Mouse (Mus musculus) hindbrain, embryonic 16.5 days (tissue): ENCODE results near the gene Myod1. TPM values are rescaled to one million over a fixed set of nuclear protein-coding genes. Genes with fewer than 3 reads are reported as not detected.
A peak's percentile ranks its signal among the peaks of the same experiment; 100 is the strongest.

ENCODE experiments used
- ATAC-seq: fragments of 200-750 bp; cut with Nextera tagmentation; 2 replicates; pipeline ENCODE4 v1.8.0; 2017; ENCODE audit warnings: moderate TSS enrichment, moderate library complexity
- H3K27ac ChIP-seq: fragments of 300-500 bp; sonication (generic); 2 replicates; pipeline ENCODE4 v1.5.1; 2014; ENCODE audit warnings: low read depth, mild to moderate bottlenecking, control low read depth, low read length, moderate library complexity
- H3K27me3 ChIP-seq: fragments of 300-500 bp; sonication (generic); replicated peaks from 2 replicates; pipeline ENCODE4 v1.6.1; 2014; ENCODE audit warnings: low read length; ENCODE audit not compliant: control insufficient read depth, insufficient read depth
- H3K36me3 ChIP-seq: fragments of 300-500 bp; sonication (generic); 2 replicates; pipeline ENCODE4 v1.6.1; 2014; ENCODE audit warnings: mild to moderate bottlenecking, low read length, moderate library complexity, mixed read lengths; ENCODE audit not compliant: control insufficient read depth, insufficient read depth
- H3K4me1 ChIP-seq: fragments of 300-500 bp; sonication (generic); 2 replicates; pipeline ENCODE4 v1.6.1; 2014; ENCODE audit warnings: low read depth, low read length; ENCODE audit not compliant: control insufficient read depth, insufficient read depth
- H3K4me2 ChIP-seq: fragments of 300-500 bp; sonication (generic); 2 replicates; pipeline ENCODE4 v1.6.1; 2014; ENCODE audit warnings: mild to moderate bottlenecking, low read length, control low read depth, moderate library complexity
- H3K4me3 ChIP-seq: fragments of 300-500 bp; sonication (generic); 2 replicates; pipeline ENCODE4 v1.5.1; 2014; ENCODE audit warnings: mild to moderate bottlenecking, low read length, control low read depth, moderate library complexity
- H3K9ac ChIP-seq: fragments of 300-500 bp; sonication (generic); 2 replicates; pipeline ENCODE4 v1.6.1; 2014; ENCODE audit warnings: low read depth, mild to moderate bottlenecking, control low read depth, low read length, moderate library complexity
- H3K9me3 ChIP-seq: fragments of 300-500 bp; sonication (generic); 2 replicates; pipeline ENCODE4 v1.6.1; 2014; ENCODE audit warnings: mild to moderate bottlenecking, low read length, moderate library complexity; ENCODE audit not compliant: control insufficient read depth
- WGBS: fragments of 180-500 bp; shearing (Covaris S2); extraction: QIAGEN DNeasy Blood & Tissue Kit; methylation state at CpG from one replicate; pipeline ENCODE4 v1.1.7; 2014; 5-methylcytosine and 5-hydroxymethylcytosine counted together
- polyA plus RNA-seq: library from polyadenylated mRNA; unstranded; fragments of >200 nt; fragmentation: Nextera tagmentation; extraction: Ambion mirVana; gene quantifications from 2 replicates; pipeline ENCODE4 v1.2.1, GENCODE M21; 2015

The Myod1 gene
- polyA plus RNA-seq, 1 experiment from 2014 or later = 0.19 TPM

DNA sequence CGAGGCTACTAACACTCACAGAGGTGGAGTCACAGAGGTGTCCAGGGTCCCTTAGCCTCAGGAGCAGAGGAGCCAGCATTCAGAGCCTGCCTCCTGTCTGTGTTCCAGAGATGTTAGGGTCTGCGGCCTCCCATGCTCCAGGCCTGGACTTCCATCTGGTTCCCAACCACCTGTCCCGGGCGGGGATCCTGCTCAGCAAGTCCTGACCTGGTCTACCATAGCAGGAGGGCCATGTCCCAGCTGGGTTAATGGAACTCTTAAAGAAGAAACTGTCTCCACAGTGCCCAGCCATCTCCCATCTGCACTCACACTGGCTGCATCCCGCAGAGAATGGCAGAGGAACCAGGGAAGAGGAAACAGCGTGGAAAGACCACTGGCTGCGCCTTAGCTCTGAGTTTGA lies 28.5 kb downstream of the Myod1 start:
- Histone ChIP-seq H3K4me3 (no peak overlapping the region), H3K27me3 (no peaks in the 10 kb centered on the region), H3K9me3 (no peaks in the 10 kb centered on the region), H3K36me3 (0 out of 2 replicates have a peak, but pooled peaks cover 4% of the 10 kb centered on the region), H3K27ac (no peak overlapping the region), H3K9ac (no peak overlapping the region), H3K4me1 (peaks cover 19% of the 10 kb centered on the region), H3K4me2 (no peak overlapping the region)
- no peak for ATAC-seq
- 82% methylated on average over 7 of the region's 7 CpGs for WGBS

DNA sequence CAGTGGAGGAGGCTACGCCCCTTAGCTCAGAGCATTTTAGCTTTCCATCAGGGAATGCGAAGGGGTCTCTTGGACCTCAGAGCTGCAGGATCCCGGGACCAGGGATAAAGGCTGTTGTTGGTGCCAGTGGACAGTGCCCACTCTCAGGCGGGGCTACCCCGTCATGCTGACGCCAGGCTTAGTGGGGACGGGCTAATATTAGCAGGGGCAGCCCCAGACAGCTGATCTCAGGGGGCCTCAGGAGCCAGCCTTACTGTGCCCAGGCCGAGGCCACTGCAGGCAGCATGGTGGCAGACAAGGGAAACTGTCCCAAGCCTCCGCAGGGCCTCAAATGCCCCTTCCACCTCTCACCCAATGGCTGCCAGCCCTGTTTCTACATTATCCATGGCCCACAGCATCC lies 32.3 kb downstream of the Myod1 start:
- Histone ChIP-seq H3K4me3 (no peak overlapping the region), H3K4me1 (no peaks in the 10 kb centered on the region; the same call in 1 of the 2 replicates), H3K27me3 (no peaks in the 10 kb centered on the region), H3K4me2 (no peak overlapping the region), H3K9ac (no peak overlapping the region), H3K9me3 (no peaks in the 10 kb centered on the region), H3K36me3 (0 out of 2 replicates have a peak, but pooled peaks cover 4% of the 10 kb centered on the region), H3K27ac (no peak overlapping the region)
- WGBS = 86% methylated on average over 9 of the region's 9 CpGs
- ATAC-seq = peak; percentile 9; the same call in 1 of the 2 replicates

DNA sequence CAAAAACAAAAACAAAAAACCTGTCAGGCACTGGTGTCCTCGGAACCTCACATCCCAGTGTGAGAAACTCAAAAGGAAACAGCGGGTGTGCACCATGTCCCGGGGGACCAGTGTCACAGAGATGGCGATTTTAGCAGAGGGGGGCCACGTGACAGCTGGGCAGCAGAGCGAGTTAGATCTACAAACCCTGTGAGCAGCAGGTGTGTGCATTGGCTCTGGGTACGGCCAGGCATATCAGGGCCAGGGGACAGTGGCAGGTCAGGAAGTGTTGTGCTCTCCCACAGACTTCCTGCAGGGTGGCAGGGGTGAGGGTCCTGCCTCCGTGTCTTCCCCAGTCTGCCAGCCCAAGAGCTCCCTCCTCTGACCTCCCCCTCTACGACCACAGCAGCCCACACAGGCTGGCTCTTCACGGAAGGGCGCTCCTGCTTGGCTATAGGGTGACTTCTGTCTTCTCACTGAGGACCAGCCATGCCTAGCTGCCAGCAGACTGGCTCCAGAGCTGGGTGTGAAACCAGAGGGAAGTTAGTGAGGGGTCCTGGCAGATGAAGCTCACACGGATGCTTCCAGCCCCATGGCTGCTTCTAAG lies 33.0 kb downstream of the Myod1 start:
- no peak for ATAC-seq
- Histone ChIP-seq H3K4me1 (no peaks in the 10 kb centered on the region; the same call in 1 of the 2 replicates), H3K9me3 (no peaks in the 10 kb centered on the region), H3K27ac (no peak overlapping the region), H3K36me3 (0 out of 2 replicates have a peak, but pooled peaks cover 4% of the 10 kb centered on the region), H3K4me2 (no peak overlapping the region), H3K4me3 (no peak overlapping the region), H3K9ac (no peak overlapping the region), H3K27me3 (no peaks in the 10 kb centered on the region)
- 36% methylated on average over 12 of the region's 12 CpGs for WGBS

DNA sequence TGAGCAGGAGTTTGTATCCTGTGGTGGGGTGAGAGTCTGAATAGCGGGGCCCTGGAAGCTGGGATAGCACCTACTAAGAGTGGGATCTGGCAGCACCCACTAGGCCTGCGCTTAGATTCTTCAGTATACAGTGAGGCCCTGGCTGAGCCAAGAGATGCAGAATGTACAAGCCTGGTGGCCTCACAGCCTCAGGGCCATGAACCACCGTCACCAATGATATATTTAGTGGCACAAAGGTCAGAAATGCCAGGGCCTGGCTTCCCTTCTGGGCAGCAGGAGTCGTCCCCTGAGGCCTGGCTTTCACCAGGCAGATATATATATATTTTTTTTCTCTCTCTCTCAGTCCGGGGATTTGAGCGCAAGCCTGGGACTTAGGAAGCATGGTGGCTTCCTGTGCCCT lies 34.5 kb downstream of the Myod1 start:
- ATAC-seq = no peak
- WGBS = 86% methylated on average over 6 of the region's 6 CpGs
- Histone ChIP-seq H3K4me1 (no peaks in the 10 kb centered on the region; the same call in 1 of the 2 replicates), H3K27ac (no peak overlapping the region), H3K27me3 (no peaks in the 10 kb centered on the region), H3K36me3 (no peaks in the 10 kb centered on the region), H3K4me2 (no peak overlapping the region), H3K9me3 (no peaks in the 10 kb centered on the region), H3K9ac (no peak overlapping the region), H3K4me3 (no peak overlapping the region)

DNA sequence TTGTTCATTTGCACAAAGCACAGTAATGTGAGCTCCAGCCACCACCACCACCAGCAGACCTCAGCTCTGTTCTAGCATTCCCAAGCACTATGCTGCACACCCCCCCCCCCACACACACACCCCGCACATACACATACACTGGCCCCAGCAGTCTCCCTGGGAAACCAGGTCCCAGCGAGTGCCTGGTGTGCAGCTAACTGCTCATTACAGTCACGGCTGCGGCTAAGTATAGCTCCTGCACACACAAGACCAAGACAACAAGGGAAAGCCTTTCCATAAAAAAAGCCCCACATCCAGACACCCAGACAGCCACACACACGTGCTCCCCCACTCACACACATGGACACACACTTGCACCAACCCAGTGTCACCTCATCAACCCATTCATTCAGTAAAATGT lies 36.5 kb downstream of the Myod1 start:
- 65% methylated on average over 5 of the region's 5 CpGs for WGBS
- no peaks in the 10 kb centered on the region for H3K9me3 ChIP-seq

DNA sequence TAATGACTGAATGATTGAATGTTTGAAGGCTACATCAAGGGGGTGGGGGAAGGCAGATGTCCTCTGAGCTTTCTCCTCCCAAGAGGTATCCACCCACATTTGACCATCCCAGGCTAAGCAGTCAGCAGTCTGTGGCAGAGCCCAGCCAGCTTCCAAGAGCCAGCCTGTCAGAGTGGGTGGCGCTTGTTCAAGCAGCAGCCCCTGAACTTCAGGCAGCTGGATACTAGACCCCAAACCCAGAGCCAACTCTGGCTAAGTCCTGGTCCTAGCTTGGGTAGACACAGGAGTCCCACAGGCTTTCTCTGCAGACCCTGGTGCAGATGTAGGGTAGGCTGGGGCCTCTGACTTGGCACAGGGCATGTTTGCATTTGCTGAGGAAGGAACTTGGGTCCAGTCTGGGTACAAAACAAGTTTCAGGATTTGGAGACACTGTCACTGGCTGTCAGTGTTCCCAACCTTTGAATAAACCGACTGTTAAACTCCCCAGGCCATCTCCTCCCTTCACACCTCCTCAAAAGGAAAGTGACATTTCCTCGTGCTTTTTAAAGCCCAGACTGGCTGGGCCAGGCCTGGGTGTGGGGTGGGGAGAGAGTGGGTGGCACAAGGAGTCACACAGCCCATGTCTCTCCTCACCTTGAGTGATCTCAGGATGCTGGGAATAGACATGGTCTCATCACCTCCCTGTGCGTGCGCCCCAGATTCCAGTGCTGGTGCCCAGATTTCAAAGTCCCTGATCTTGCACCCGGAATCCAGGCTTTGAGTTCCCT lies 37.9 kb downstream of the Myod1 start:
- no peak overlapping the region for H3K27ac ChIP-seq
- H3K4me2 ChIP-seq = no peak overlapping the region
- H3K36me3 ChIP-seq = no peaks in the 10 kb centered on the region
- no peaks in the 10 kb centered on the region for H3K27me3 ChIP-seq
- no peaks in the 10 kb centered on the region for H3K9me3 ChIP-seq
- no peak overlapping the region for H3K4me3 ChIP-seq
- no peak for ATAC-seq
- WGBS = 76% methylated on average over 6 of the region's 6 CpGs
- peaks cover 10% of the 10 kb centered on the region for H3K4me1 ChIP-seq
- no peak overlapping the region for H3K9ac ChIP-seq

More for the DNA sequence above, 36.5 kb downstream of the Myod1 start:
- Histone ChIP-seq H3K27me3 (no peaks in the 10 kb centered on the region), H3K4me3 (no peak overlapping the region), H3K36me3 (no peaks in the 10 kb centered on the region), H3K27ac (no peak overlapping the region), H3K4me2 (no peak overlapping the region), H3K9ac (no peak overlapping the region), H3K4me1 (peaks cover 3% of the 10 kb centered on the region)
- no peak for ATAC-seq

DNA sequence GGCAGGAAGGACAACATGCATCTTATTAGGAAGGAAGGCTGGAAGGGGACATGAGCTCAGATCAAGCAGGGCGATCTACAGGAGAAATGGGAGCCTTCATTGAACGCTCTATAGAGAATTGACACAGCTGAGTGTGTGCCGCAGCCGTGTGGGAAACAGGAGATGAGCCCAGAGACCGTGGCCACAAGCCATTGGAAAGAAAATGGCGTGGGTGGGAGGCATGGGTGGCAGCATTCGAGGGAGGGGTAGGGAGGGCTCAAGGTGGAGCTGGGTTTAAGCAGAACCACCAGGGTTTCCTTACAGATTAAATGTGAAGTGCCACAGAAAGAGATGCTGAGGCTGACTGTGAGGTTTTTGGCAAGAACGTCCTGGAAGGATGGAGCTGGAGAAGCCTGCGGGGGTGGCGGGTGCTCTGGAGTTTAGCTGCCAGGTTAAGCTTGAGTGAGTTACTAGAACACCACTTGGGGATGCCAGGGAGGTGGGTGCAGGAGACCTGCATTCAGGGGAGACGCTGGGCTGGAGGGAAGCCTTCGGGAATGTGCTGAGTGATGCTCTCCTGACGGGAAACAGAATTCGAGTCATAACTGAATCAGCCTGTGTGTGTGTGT lies 39.6 kb downstream of the Myod1 start:
- H3K9ac ChIP-seq = no peak overlapping the region
- H3K4me1 ChIP-seq = peaks cover 10% of the 10 kb centered on the region
- no peak overlapping the region for H3K4me2 ChIP-seq
- WGBS = 66% methylated on average over 14 of the region's 14 CpGs
- H3K27ac ChIP-seq = no peak overlapping the region
- H3K9me3 ChIP-seq = no peaks in the 10 kb centered on the region
- H3K36me3 ChIP-seq = no peaks in the 10 kb centered on the region
- no peaks in the 10 kb centered on the region for H3K27me3 ChIP-seq
- no peak for ATAC-seq
- no peak overlapping the region for H3K4me3 ChIP-seq

DNA sequence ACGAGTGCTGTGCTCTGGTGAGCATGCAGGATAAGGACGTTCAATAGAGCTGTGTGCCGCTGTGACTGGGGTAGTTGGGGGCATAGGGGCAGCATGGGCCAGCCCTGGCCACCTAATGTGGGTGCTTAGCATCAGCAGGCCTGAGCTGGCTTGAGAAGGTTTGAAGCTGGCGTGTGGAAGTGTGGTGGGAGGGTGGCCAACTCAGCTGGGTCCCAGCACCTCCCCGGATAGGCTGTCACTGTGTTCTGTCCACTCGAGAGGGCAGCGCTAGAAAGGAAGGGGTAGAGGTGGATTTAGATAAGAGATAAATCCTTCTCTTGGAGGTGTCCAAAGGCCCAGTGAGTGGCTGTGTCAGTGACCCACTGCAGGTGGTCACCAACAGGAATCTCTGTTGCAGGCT lies 41.2 kb downstream of the Myod1 start:
- Histone ChIP-seq H3K36me3 (no peaks in the 10 kb centered on the region), H3K27me3 (no peaks in the 10 kb centered on the region), H3K4me1 (peaks cover 23% of the 10 kb centered on the region), H3K4me2 (no peak overlapping the region), H3K9ac (no peak overlapping the region), H3K27ac (no peak overlapping the region), H3K4me3 (no peak overlapping the region), H3K9me3 (no peaks in the 10 kb centered on the region)
- ATAC-seq = no peak
- WGBS = 78% methylated on average over 7 of the region's 7 CpGs

DNA sequence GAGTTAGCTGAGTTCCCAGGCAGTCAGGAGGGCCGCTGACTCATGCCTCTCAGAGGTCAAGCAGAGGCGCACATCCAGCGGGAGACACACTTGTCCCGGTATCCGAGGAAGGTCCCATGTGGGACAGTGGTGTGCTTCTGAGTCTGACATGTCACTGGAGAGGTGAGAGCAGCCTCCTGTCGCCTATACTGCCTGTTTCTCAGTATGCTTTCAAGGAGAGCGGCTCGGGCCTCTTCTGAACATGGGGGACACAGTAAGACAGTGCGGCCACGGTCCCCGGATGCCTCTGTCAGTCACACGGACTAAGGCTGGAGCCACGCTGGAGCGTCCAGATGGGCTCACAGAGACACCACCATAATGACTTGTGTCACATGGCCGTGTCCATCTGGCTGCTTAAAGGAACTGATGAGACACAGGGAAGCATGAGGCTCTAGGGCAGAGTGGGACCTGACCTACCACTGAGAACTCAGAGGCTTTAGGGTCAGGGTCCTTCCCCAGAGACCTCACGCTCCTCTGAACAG lies 41.9 kb downstream of the Myod1 start:
- Histone ChIP-seq H3K27ac (no peak overlapping the region), H3K9me3 (no peaks in the 10 kb centered on the region), H3K36me3 (no peaks in the 10 kb centered on the region), H3K27me3 (no peaks in the 10 kb centered on the region), H3K9ac (0 out of 2 replicates have a peak overlapping the region, but pooled peaks have one; percentile 23), H3K4me3 (no peak overlapping the region), H3K4me2 (no peak overlapping the region), H3K4me1 (peaks cover 30% of the 10 kb centered on the region)
- 64% methylated on average over 16 of the region's 16 CpGs for WGBS
- peak; percentile 7; the same call in 1 of the 2 replicates for ATAC-seq
